Mouse (Mus musculus) stomach, postnatal 0 days (tissue): Measurements from ENCODE around the gene Onecut1.

ENCODE experiments used
- CTCF ChIP-seq: IDR thresholded peaks from 2 replicates; pipeline ENCODE4 v1.5.1; 2016; ENCODE audit warnings: antibody characterized with exemption, low read depth, mild to moderate bottlenecking, moderate library complexity
- EP300 ChIP-seq: optimal IDR thresholded peaks from 2 replicates; pipeline ENCODE3; 2016; ENCODE audit warnings: antibody characterized with exemption

DNA sequence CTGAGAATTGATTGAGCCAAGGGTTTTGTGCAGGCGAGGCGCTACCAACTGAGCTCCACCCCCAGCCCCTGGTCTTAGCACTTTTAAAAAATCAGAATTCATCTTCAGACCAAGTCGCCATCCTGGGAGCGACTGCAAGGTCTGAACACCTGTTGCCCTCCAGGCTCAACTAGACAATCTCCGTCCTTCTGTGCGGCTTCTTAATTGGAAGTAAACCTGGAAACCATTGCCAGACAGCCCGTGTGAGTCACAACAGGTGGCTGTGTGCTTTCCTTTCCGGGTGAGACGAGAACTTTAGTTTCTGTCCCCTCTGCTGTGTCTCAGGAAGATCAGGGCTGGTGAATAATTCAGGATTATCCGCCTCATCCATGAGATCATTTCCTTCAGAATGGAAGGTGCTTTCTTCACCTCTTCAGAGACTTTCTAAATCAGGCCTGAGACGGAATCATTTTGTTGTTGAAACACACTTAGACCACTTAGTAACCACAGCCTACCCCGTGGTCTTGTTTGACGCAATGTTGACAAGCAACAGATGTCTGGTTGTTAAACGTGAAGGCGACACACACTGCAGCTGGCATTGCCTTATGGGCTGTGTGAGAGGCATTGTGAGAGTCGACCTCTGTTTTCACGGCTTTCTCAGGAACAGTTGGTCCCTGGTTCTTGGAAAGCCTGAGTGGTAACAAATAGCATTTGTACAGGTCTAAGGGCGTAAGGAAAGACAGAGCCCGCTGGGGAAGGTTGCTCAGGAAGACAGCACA lies 51.1 kb downstream of the Onecut1 start:
- TF ChIP-seq CTCF, result no peak
- TF ChIP-seq EP300, result no peak
